Mouse (Mus musculus) ES-E14 (cell line): ENCODE measurements around the gene Jpt2.

Experiments used
- HCFC1 ChIP-seq: IDR thresholded peaks from 2 replicates; pipeline ENCODE4 v1.6.1; 2012; ENCODE audit warnings: low read length, inconsistent platforms, borderline replicate concordance; ENCODE audit not compliant: insufficient read depth
- MAFK ChIP-seq: IDR thresholded peaks from 2 replicates; pipeline ENCODE4 v1.6.1; 2014; ENCODE audit warnings: mild to moderate bottlenecking, low read depth, low read length, inconsistent platforms; ENCODE audit not compliant: insufficient read depth
- ZNF384 ChIP-seq: IDR thresholded peaks from 2 replicates; pipeline ENCODE4 v1.6.1; 2012; ENCODE audit warnings: low read depth, low read length, inconsistent platforms

GRCm38 (mm10) chr17:24902124-24902523, 58.4 kb downstream of the Jpt2 start:
- no peak for TF ChIP-seq ZNF384
- TF ChIP-seq HCFC1 = no peak
- TF ChIP-seq MAFK = no peak
